Mouse (Mus musculus) heart, embryonic 11.5 days (tissue): ENCODE data around the gene Akt2. TPM values are rescaled to one million over a fixed set of nuclear protein-coding genes. Genes with fewer than 3 reads are reported as not detected.
A peak's percentile ranks its signal among the peaks of the same experiment; 100 is the strongest.
"Not testable (repeated sequence)": the region's sequence is repeated elsewhere in the genome, so short reads cannot be mapped to it uniquely, and the experiment has no call there.

Experiments
- ATAC-seq: fragments of 200-750 bp; cut with Nextera tagmentation; replicated peaks from 2 replicates; pipeline ENCODE4 v1.8.0; 2017; ENCODE audit warnings: moderate library complexity; ENCODE audit not compliant: insufficient number of reproducible peaks, low FRiP score, low TSS enrichment
- H3K27ac ChIP-seq: fragments of 300-500 bp; sonication (generic); 2 replicates; pipeline ENCODE4 v1.5.1; 2014; ENCODE audit warnings: mild to moderate bottlenecking, low read depth, low read length
- H3K27me3 ChIP-seq: fragments of 300-500 bp; sonication (generic); 2 replicates; pipeline ENCODE4 v1.6.1; 2014; ENCODE audit warnings: mild to moderate bottlenecking, low read length, mixed read lengths; ENCODE audit not compliant: control insufficient read depth, insufficient read depth
- H3K36me3 ChIP-seq: fragments of 300-500 bp; sonication (generic); 2 replicates; pipeline ENCODE4 v1.6.1; 2014; ENCODE audit warnings: mild to moderate bottlenecking, low read length, moderate library complexity, mixed read lengths; ENCODE audit not compliant: control insufficient read depth, insufficient read depth
- H3K4me1 ChIP-seq: fragments of 300-500 bp; sonication (generic); 2 replicates; pipeline ENCODE4 v1.6.1; 2014; ENCODE audit warnings: low read length; ENCODE audit not compliant: control insufficient read depth, insufficient read depth
- H3K4me2 ChIP-seq: fragments of 300-500 bp; sonication (generic); 2 replicates; pipeline ENCODE4 v1.6.1; 2014; ENCODE audit warnings: mild to moderate bottlenecking, moderate library complexity
- H3K4me3 ChIP-seq: fragments of 300-500 bp; sonication (generic); 2 replicates; pipeline ENCODE4 v1.5.1; 2014; ENCODE audit warnings: low read depth, low read length
- H3K9ac ChIP-seq: fragments of 300-500 bp; sonication (generic); 2 replicates; pipeline ENCODE4 v1.6.1; 2014; ENCODE audit warnings: mild to moderate bottlenecking, low read depth, low read length, moderate library complexity
- H3K9me3 ChIP-seq: fragments of 300-500 bp; sonication (generic); replicated peaks from 2 replicates; pipeline ENCODE4 v1.6.1; 2016; ENCODE audit warnings: low read length; ENCODE audit not compliant: control insufficient read depth
- WGBS: fragments of 180-500 bp; shearing (Covaris S2); extraction: QIAGEN DNeasy Blood & Tissue Kit; methylation state at CpG from one replicate; pipeline ENCODE4 v1.1.7; 2014; ENCODE audit not compliant: insufficient replicate concordance; 5-methylcytosine and 5-hydroxymethylcytosine counted together
- polyA plus RNA-seq: library from polyadenylated mRNA; unstranded; fragments of >200 nt; fragmentation: Nextera tagmentation; extraction: Ambion mirVana; gene quantifications from 2 replicates; pipeline ENCODE4 v1.2.1, GENCODE M21; 2014

Akt2 gene
- polyA plus RNA-seq, 1 experiment from 2014 or later: 72.1 TPM

DNA sequence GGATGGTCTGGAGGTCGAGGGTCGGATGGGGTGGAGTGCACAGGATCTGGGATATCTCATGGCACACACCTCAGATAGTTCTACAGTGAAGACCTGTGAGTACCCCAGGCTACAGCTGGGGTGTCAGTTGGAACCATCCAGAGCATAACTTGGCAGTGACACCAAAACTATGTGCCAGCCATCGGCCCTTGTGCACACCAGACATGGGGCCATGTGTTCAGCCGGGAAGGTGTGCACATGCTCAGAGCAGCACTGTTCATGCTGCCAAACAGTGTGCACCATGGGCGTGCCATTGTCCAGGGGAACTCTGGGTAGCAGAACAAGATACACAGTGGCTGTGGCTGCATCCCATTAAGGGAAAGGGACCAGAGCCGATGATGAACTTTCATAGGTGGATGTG is 43.3 kb downstream of the Akt2 start:
- no peak overlapping the region for H3K27ac ChIP-seq
- WGBS: 92% methylated on average over 6 of the region's 6 CpGs
- ATAC-seq: no peak
- H3K36me3 ChIP-seq: peaks cover 34% of the 10 kb centered on the region
- H3K27me3 ChIP-seq: no peaks in the 10 kb centered on the region
- H3K4me2 ChIP-seq: no peak overlapping the region
- H3K4me3 ChIP-seq: no peak overlapping the region
- no peak overlapping the region for H3K9ac ChIP-seq
- H3K9me3 ChIP-seq: no peaks in the 10 kb centered on the region
- H3K4me1 ChIP-seq: no peaks in the 10 kb centered on the region

DNA sequence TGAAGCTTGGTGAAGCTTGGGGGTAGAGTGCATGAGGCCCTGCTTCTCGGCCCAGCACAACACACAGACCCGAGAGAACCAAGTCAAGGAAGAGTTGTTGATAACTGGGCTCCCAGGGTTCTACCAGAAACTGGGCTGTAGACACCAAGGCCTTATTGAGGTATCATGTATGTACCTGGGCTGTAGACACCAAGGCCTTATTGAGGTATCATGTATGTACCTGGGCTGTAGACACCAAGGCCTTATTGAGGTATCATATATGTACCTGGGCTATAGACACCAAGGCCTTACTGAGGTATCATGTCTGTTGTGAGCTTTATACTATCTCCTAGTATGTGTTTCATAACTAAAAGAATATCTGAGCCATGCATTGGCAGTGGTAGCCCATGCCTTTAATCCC is 43.7 kb downstream of the Akt2 start:
- not testable (repeated sequence) for H3K27me3 ChIP-seq, ATAC-seq

DNA sequence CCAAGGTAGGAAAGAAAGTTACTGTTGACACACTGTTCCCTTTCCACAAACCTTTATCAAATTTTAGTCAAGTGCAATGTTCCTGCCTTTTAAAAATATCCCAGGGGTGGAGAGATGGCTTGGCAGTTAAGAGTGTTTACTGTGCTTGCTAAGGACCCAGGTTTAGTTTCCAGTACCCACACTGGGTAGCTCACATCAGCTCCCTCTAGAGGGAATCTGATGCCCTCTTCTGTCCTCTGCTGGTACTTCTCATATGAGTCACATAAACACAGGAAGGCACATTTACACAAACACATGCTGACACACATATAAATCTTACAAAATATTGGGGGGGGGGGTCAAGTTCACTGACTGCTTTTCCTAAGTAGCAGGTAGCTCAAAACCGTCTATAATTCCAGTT is 53.1 kb downstream of the Akt2 start:
- Histone ChIP-seq H3K27ac (no peak overlapping the region), H3K4me2 (no peak overlapping the region), H3K27me3 (no peaks in the 10 kb centered on the region), H3K9ac (no peak overlapping the region), H3K4me1 (no peaks in the 10 kb centered on the region), H3K36me3 (no peaks in the 10 kb centered on the region), H3K9me3 (no peaks in the 10 kb centered on the region), H3K4me3 (no peak overlapping the region)
- ATAC-seq: no peak
- WGBS: 50% methylated on average over 1 of the region's 1 CpGs

More for the DNA sequence above, 43.7 kb downstream of the Akt2 start:
- peaks cover 34% of the 10 kb centered on the region for H3K36me3 ChIP-seq
- not testable (repeated sequence) for H3K4me3 ChIP-seq, H3K4me2 ChIP-seq, H3K9ac ChIP-seq, H3K4me1 ChIP-seq, H3K27ac ChIP-seq, H3K9me3 ChIP-seq
- 88% methylated on average over 2 of the region's 2 CpGs for WGBS

DNA sequence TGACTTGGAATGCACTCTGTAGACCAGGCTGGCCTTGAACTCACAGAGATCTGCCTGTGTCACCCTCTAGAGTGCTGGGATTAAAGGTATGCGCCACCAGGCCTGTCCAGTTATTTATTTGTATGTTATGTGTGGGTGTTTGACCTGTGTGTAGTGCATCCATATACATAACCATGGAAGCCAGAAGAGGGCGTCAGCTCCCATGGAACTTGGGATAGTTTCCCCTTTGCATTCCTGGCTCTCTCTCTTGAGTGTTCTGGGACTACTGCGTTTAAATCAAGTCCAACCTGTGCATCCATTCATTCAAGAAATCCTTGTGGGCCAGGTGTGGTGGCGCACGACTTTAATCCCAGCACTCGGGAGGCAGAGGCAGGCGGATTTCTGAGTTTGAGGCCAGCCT is 55.2 kb downstream of the Akt2 start:
- H3K4me1 ChIP-seq: no peaks in the 10 kb centered on the region
- H3K36me3 ChIP-seq: no peaks in the 10 kb centered on the region
- H3K27me3 ChIP-seq: peaks cover 5% of the 10 kb centered on the region; the same call in 1 of the 2 replicates
- ATAC-seq: no peak
- no peak overlapping the region for H3K27ac ChIP-seq
- H3K4me2 ChIP-seq: no peak overlapping the region
- H3K9me3 ChIP-seq: no peaks in the 10 kb centered on the region
- no peak overlapping the region for H3K9ac ChIP-seq
- 72% methylated on average over 7 of the region's 7 CpGs for WGBS
- no peak overlapping the region for H3K4me3 ChIP-seq

DNA sequence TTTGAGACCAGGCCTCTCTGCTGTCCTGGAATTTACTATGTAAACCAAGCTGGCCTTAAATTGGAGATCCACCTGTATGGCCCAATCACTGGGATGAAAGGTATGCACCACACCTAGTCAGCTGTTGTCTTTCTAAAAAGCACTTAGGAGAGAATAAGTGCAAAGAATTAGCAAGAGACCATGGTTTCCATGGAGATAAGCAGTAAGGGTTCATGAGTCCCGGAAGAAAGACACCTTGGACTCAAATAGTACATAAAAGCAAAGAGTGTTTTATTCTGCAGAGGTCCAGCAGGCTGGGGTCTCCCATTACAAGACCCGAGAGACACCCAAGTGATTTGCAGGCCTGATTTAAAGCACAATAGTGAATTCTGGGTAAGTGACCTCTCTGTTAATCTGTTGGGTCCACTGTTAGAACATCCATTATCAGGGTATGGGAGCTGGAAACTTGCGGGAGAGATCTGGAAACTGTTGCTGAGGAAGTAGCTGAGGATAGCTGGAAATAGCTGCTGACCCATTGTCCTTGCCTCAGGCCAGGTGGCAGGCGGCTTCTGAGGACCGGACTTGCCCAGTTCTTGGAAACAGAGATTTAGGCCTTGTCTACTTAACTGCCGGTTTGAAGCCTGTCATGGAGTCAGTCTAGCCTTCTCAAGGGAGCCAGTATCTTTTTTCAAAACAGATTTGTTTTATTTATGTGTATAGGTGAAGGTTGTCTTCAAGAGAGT is 56.1 kb downstream of the Akt2 start:
- 72% methylated on average over 6 of the region's 6 CpGs for WGBS
- Histone ChIP-seq H3K27me3 (peaks cover 13% of the 10 kb centered on the region), H3K36me3 (no peaks in the 10 kb centered on the region), H3K9ac (no peak overlapping the region), H3K4me3 (no peak overlapping the region), H3K4me2 (no peak overlapping the region), H3K9me3 (no peaks in the 10 kb centered on the region), H3K27ac (no peak overlapping the region), H3K4me1 (no peaks in the 10 kb centered on the region)
- no peak for ATAC-seq

DNA sequence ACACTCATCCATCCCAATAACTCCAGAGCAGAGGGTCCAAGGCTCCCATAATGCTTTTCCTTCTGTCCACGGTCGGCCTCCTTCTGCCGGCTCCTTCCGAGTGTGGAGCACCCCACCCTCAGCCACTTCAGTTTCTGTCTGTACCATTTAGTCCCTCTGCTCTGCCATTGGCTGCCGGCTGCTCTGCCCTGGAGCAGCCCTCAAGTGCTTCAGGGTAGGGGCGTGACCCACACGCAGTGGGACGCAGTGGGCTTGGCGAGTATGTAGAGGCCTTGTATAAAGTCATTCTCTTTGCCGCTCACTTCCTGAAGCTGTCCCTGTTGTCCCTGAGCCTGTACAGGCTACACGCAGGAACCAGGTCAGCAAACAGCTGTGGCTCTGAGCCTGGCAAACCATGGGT is 58.4 kb downstream of the Akt2 start:
- Histone ChIP-seq H3K4me2 (no peak overlapping the region), H3K4me1 (no peaks in the 10 kb centered on the region), H3K27ac (no peak overlapping the region), H3K27me3 (peaks cover 35% of the 10 kb centered on the region), H3K36me3 (no peaks in the 10 kb centered on the region), H3K4me3 (no peak overlapping the region), H3K9me3 (no peaks in the 10 kb centered on the region), H3K9ac (no peak overlapping the region)
- WGBS: 80% methylated on average over 11 of the region's 11 CpGs
- no peak for ATAC-seq

DNA sequence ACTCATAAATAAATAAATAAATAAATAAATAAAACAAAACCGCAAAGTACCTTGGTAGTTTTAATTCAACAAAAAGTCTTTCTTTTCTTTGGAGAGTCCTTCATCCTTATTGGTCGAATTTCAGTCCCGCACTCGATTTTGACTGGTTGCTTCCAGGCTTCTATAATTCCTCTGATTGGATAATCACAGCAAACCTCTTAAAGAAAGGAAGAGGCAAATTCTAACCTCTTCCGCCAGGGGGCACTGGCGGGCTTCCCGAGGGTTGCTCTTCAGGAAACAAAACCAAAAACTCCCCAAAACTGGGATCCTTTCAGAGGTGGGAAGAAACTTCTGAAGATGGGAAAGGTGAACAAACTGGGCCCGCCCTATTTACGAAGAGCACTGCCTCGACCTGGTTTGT is 59.6 kb downstream of the Akt2 start:
- ATAC-seq: no peak
- Histone ChIP-seq H3K27ac (no peak overlapping the region), H3K9ac (no peak overlapping the region), H3K36me3 (no peaks in the 10 kb centered on the region), H3K27me3 (peaks cover 48% of the 10 kb centered on the region), H3K4me1 (no peaks in the 10 kb centered on the region), H3K4me2 (peak overlapping the region; percentile 8), H3K4me3 (no peak overlapping the region; the same call in 1 of the 2 replicates), H3K9me3 (no peaks in the 10 kb centered on the region)
- WGBS: 5% methylated on average over 10 of the region's 10 CpGs

DNA sequence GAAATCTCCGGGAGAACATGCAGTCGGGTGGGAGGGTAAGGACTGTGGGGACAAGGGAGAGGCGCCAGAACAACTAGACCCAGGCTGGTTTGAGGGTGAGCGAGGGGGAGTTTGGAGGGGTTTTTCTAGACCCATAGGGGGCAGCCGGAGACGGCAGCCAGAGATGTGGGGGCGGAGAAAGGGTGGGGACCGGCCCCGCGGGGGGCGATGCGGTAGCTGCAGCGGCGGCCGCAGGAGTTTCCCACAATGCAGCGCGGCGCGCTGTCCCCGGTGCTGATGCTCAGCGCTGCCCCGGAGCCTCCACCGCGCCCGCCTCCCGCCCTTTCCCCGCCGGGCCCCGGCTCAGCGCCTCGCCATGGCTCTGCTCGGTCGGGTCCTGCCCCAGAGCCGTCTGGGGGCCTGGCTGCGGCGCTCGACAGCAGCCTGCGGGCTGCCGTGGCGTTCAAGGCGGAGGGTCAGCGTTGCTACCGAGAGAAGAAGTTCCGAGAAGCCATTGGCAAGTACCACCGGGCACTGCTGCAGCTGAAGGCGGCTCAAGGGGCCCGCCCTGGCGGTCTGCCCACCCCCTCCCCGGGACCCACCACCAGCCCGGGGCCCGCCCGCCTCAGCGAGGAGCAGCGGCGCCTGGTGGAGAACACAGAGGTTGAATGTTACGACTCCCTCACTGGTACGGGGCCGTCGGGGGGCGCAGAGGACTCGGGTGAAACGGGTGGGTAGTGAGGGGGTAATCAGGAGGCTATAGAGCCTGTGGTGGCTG is 62.5 kb downstream of the Akt2 start, which contains the start of gene Ttc9b:
TSS of gene Ttc9b (plus strand) at position 235 of the 757 bp plus-strand sequence.
- WGBS: 5% methylated on average over 52 of the region's 62 CpGs

More for the DNA sequence above, 62.5 kb downstream of the Akt2 start, which contains the start of gene Ttc9b:
- Histone ChIP-seq H3K4me2 (peak within 1 kb of the TSS; percentile 17), H3K9me3 (no peaks in the 10 kb centered on the region), H3K36me3 (no peaks in the 10 kb centered on the region; the same call in 1 of the 2 replicates), H3K4me1 (peaks cover 6% of the 10 kb centered on the region), H3K9ac (no peak within 1 kb of the TSS), H3K27me3 (peaks cover 77% of the 10 kb centered on the region), H3K4me3 (0 out of 2 replicates have a peak within 1 kb of the TSS, but pooled peaks have one; percentile 0), H3K27ac (no peak within 1 kb of the TSS)
- ATAC-seq: no peak
